Mouse (Mus musculus): ENCODE measurements at regions not wholly inside any gene's neighbourhood (a gene's known extent, or its start where the extent isn't known, plus 50 kb on each side); places are given as distances from the start of the nearest gene placed in this dataset.

DNA sequence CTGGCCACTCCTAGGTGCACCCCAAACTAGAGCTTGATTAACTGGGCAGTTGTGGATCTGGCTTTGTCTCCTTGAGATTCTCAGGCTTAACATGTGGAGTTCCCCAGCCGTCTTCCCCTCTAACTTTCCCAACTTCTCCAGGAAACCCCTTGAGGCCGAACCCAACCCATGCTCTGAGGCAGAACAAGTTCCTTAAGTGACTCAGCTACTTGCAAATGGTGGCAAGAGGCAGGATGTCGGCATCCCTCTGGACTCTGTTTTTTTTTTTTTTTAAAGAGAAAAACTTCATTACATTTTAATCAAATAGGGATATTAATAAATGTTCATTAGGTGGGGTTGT is 54.5 kb upstream of the Sgk1 start:
- H3K36me3 ChIP-seq: no peaks in the 10 kb centered on the region
- no peaks in the 10 kb centered on the region for H3K27me3 ChIP-seq (ENCODE audit: low read depth, poor library complexity, severe bottlenecking)
- no peaks in the 10 kb centered on the region for H3K9me3 ChIP-seq (replicated peaks)
- H3K4me1 ChIP-seq: peaks cover 39% of the 10 kb centered on the region
- 81% methylated on average over 3 of the region's 3 CpGs for WGBS
- no peak overlapping the region for H3K27ac ChIP-seq
- DNase-seq (ENCODE audit: low spot score): no peak
- no peak overlapping the region for H3K4me3 ChIP-seq

DNA sequence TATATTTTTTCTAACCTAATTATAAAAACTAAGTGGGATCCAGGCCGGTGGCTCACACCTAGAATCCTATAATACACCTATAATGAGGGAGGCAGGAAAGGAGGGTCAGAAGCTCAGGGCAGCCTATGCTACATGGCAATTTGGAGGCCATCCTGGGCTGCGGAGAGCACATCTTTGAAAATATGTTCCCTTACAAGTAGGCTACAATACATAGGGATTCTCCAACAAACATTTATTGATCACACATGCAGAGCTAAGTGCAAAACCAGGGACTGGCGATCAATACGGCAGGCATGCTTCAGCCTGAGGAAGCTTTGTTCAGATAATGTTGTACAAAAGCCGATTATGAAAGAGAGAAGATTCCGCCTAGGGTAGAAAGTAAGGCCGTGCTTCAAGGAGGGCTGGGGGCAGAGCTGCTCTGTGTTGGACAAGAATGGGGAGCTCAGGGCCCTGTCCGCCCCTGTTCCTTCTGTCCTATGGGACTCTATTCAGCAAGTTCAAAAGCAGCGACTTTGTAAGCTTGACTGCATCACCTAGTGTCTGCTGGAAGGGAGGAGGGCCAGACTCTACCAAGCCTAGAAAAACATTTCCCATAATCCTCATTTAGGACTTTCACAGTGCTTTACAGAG is 53.4 kb upstream of the Sgk1 start:
- no peak overlapping the region for H3K4me3 ChIP-seq
- H3K4me1 ChIP-seq: peaks cover 34% of the 10 kb centered on the region
- H3K27ac ChIP-seq: peak overlapping the region; percentile 68
- no peaks in the 10 kb centered on the region for H3K9me3 ChIP-seq (replicated peaks)
- no peaks in the 10 kb centered on the region for H3K27me3 ChIP-seq (ENCODE audit: low read depth, poor library complexity, severe bottlenecking)
- H3K36me3 ChIP-seq: no peaks in the 10 kb centered on the region
- no peak for DNase-seq (ENCODE audit: low spot score)
- WGBS: 80% methylated on average over 9 of the region's 9 CpGs

DNA sequence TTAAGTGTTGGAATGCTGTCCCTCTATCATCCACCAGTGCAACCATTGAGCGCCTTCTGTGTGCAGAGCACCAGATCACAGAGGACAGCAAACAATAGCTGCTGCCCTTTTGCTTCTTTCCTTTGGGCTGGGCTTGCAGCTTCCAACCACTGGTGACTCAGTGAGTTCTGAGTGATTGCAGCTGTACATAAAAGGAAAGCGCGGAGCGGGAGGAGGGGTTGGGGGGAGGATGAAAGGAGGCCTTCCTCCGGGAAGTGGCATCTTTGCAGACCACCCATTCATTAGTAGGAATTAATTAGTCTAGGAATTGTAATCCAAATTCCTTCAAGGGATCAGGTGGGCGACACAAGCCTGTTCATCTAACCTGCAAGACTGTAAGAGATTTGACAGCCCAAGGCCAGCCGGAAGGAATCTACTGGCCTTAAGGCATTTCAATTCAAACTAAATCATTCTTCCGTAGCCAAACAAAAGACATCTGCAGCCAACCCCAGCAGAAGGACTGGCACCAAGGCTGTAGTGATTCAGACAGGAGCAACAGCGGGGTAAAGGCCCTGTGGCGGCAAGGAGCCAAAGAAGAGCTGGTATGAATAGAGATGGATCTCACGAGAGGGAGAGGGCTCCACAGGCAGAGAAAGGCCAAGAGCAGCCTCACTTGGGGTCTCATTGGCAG is 52.8 kb upstream of the Sgk1 start:
- 36% methylated on average over 11 of the region's 11 CpGs for WGBS

DNA sequence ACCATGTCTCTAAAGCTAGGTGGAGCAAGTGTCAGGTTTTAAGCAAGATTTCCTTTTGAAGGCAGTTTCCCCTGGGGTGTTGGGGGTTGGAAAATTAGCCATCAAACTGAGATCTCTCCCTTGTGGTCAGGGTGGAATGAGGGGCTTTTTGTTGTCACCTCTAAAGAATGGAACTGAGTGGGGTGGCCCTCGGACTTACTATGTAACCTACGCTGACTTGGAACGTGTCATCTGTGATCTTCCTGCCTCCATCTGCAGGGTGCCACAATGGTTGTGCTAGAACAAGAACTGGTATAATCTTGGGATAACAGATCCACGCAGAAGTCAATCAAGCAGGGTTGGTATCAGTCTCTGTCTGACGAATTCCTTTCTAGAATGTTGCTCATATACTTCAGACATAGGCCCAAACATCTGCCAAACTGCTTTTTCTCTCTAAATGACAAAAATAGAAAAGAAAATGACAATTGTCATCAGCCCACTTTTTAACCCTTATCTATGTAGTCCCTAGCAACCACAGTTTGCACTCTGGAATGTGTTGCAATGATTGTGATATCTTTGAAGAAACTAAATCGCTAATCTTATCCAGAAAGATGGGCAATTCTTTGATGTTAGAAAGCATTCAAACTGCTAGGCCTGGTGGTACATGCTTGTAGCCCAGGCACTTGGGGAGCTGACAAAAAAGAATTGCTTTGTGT is 50.8 kb upstream of the Sgk1 start:
- Histone ChIP-seq H3K36me3 (no peaks in the 10 kb centered on the region), H3K27ac (no peak overlapping the region), H3K9me3 (replicated peaks) (no peaks in the 10 kb centered on the region), H3K4me1 (peaks cover 21% of the 10 kb centered on the region), H3K4me3 (no peak overlapping the region), H3K27me3 (ENCODE audit: low read depth, poor library complexity, severe bottlenecking) (no peaks in the 10 kb centered on the region)
- DNase-seq (ENCODE audit: low spot score): no peak
- 84% methylated on average over 6 of the region's 6 CpGs for WGBS

More for the DNA sequence above, 52.8 kb upstream of the Sgk1 start:
- peaks cover 29% of the 10 kb centered on the region for H3K4me1 ChIP-seq
- no peaks in the 10 kb centered on the region for H3K27me3 ChIP-seq (ENCODE audit: low read depth, poor library complexity, severe bottlenecking)
- no peaks in the 10 kb centered on the region for H3K36me3 ChIP-seq
- DNase-seq (ENCODE audit: low spot score): peak; percentile 50
- H3K9me3 ChIP-seq (replicated peaks): no peaks in the 10 kb centered on the region
- no peak overlapping the region for H3K4me3 ChIP-seq
- H3K27ac ChIP-seq: peak overlapping the region; percentile 68
